15 mouse cellular contexts compared by ENCODE assay signal in genomic region chr10:60116997-60117396, GRCm38 (mm10). TPM values are rescaled to one million over a fixed set of nuclear protein-coding genes. Genes with fewer than 3 reads are reported as not detected.
A peak's percentile ranks its signal among the peaks of the same experiment; 100 is the strongest.
DNase-seq lines count a peak whose midpoint lies in the region; ATAC-seq lines count a peak whose summit lies in the region.
"Had no signal": no experiment of that assay in that cellular context is flagged by ENCODE, and none has a peak within 500 bp of the region (broad histone marks: within the 10 kb centered on the region; RNA-seq: fewer than 3 reads in every experiment).

No protein-coding gene starts in this region.

- H3K36me3 ChIP-seq in hindbrain, embryonic 15.5 days: peaks cover 4% of the 10 kb centered on the region; the same call in 1 of the 2 replicates
- H3K36me3 ChIP-seq in hindbrain, embryonic 12.5 days: peaks cover 7% of the 10 kb centered on the region; the same call in 1 of the 2 replicates
- H3K36me3 ChIP-seq in midbrain, embryonic 14.5 days (ENCODE audit: control insufficient read depth, insufficient read depth, low read length): peaks cover 8% of the 10 kb centered on the region
- H3K36me3 ChIP-seq in midbrain, embryonic 11.5 days (ENCODE audit: control insufficient read depth, insufficient read depth, low read length): no peaks in the 10 kb centered on the region
- peaks cover 8% of the 10 kb centered on the region for H3K36me3 ChIP-seq in midbrain, embryonic 15.5 days (replicated peaks)
- H3K36me3 ChIP-seq: liver, embryonic 12.5 days; lung, embryonic 15.5 days; stomach, embryonic 15.5 days had no signal

- H3K27me3 ChIP-seq in hindbrain, embryonic 15.5 days: no peaks in the 10 kb centered on the region
- H3K27me3 ChIP-seq in hindbrain, embryonic 12.5 days: no peaks in the 10 kb centered on the region
- no peaks in the 10 kb centered on the region for H3K27me3 ChIP-seq in midbrain, embryonic 14.5 days (ENCODE audit: control insufficient read depth, insufficient read depth, low read length)
- no peaks in the 10 kb centered on the region for H3K27me3 ChIP-seq in midbrain, embryonic 11.5 days (ENCODE audit: control insufficient read depth, insufficient read depth, low read length)
- H3K27me3 ChIP-seq in midbrain, embryonic 15.5 days (replicated peaks): no peaks in the 10 kb centered on the region
- H3K27me3 ChIP-seq: lung, embryonic 15.5 days; stomach, embryonic 15.5 days had no signal

- no peak for ATAC-seq in hindbrain, embryonic 15.5 days (ENCODE audit: low FRiP score, low read depth)
- ATAC-seq in hindbrain, embryonic 12.5 days (ENCODE audit: low FRiP score): no peak
- no peak for ATAC-seq in midbrain, embryonic 14.5 days (ENCODE audit: low FRiP score, low TSS enrichment)
- no peak for ATAC-seq in midbrain, embryonic 11.5 days (ENCODE audit: low FRiP score)
- ATAC-seq in midbrain, embryonic 15.5 days (replicated peaks): no peak
- ATAC-seq: liver, embryonic 12.5 days had no signal

- no peak overlapping the region for H3K4me2 ChIP-seq in hindbrain, embryonic 15.5 days
- H3K4me2 ChIP-seq in hindbrain, embryonic 12.5 days (replicated peaks): no peak overlapping the region
- no peak overlapping the region for H3K4me2 ChIP-seq in midbrain, embryonic 14.5 days (ENCODE audit: low read length)
- H3K4me2 ChIP-seq in midbrain, embryonic 11.5 days: no peak overlapping the region
- H3K4me2 ChIP-seq in midbrain, embryonic 15.5 days: 0 out of 2 replicates have a peak overlapping the region, but pooled peaks have one; percentile 1
- H3K4me2 ChIP-seq: liver, embryonic 12.5 days; lung, embryonic 15.5 days; stomach, embryonic 15.5 days had no signal

- no peak overlapping the region for H3K9ac ChIP-seq in hindbrain, embryonic 15.5 days
- no peak overlapping the region for H3K9ac ChIP-seq in hindbrain, embryonic 12.5 days
- no peak overlapping the region for H3K9ac ChIP-seq in midbrain, embryonic 14.5 days (replicated peaks; ENCODE audit: low read length)
- H3K9ac ChIP-seq in midbrain, embryonic 11.5 days (ENCODE audit: low read length): no peak overlapping the region
- H3K9ac ChIP-seq in midbrain, embryonic 15.5 days: no peak overlapping the region
- H3K9ac ChIP-seq: liver, embryonic 12.5 days; lung, embryonic 15.5 days; stomach, embryonic 15.5 days had no signal

- H3K4me3 ChIP-seq in hindbrain, embryonic 15.5 days: no peak overlapping the region
- no peak overlapping the region for H3K4me3 ChIP-seq in hindbrain, embryonic 12.5 days
- no peak overlapping the region for H3K4me3 ChIP-seq in midbrain, embryonic 14.5 days (replicated peaks; ENCODE audit: low read depth, low read length)
- H3K4me3 ChIP-seq in midbrain, embryonic 11.5 days (ENCODE audit: low read depth, low read length): no peak overlapping the region
- H3K4me3 ChIP-seq in midbrain, embryonic 15.5 days: no peak overlapping the region
- H3K4me3 ChIP-seq: liver, embryonic 12.5 days; lung, embryonic 15.5 days; stomach, embryonic 15.5 days had no signal

- peak; percentile 32 for DNase-seq in adrenal gland, postnatal 10 days
- DNase-seq in adrenal gland, adult 18-20 months (ENCODE audit: low spot score in 2 of 2): no peak
- DNase-seq in midbrain, embryonic 14.5 days: no peak
- DNase-seq in midbrain, embryonic 11.5 days (ENCODE audit: low spot score, missing footprints): no peak
- DNase-seq in thymus, postnatal 4 days: no peak
- DNase-seq: heart, adult 11 months; kidney, adult 11 months; kidney, postnatal 36 days; left cerebral cortex, postnatal 4 days had no signal

- H3K4me1 ChIP-seq in hindbrain, embryonic 15.5 days (replicated peaks): peaks cover 53% of the 10 kb centered on the region
- H3K4me1 ChIP-seq in hindbrain, embryonic 12.5 days: peaks cover 33% of the 10 kb centered on the region
- peaks cover 35% of the 10 kb centered on the region for H3K4me1 ChIP-seq in midbrain, embryonic 14.5 days (ENCODE audit: control insufficient read depth, insufficient read depth, low read length)
- H3K4me1 ChIP-seq in midbrain, embryonic 11.5 days (ENCODE audit: control insufficient read depth, insufficient read depth, low read length): peaks cover 13% of the 10 kb centered on the region
- H3K4me1 ChIP-seq in midbrain, embryonic 15.5 days: peaks cover 38% of the 10 kb centered on the region
- H3K4me1 ChIP-seq: liver, embryonic 12.5 days had no signal

- 0 out of 2 replicates have a peak overlapping the region, but pooled peaks have one; percentile 84 for H3K27ac ChIP-seq in hindbrain, embryonic 15.5 days (replicated peaks)
- no peak overlapping the region for H3K27ac ChIP-seq in hindbrain, embryonic 12.5 days
- peak overlapping the region; percentile 88 for H3K27ac ChIP-seq in midbrain, embryonic 14.5 days (replicated peaks; ENCODE audit: low read depth, low read length)
- no peak overlapping the region for H3K27ac ChIP-seq in midbrain, embryonic 11.5 days (ENCODE audit: low read depth, low read length)
- H3K27ac ChIP-seq in midbrain, embryonic 15.5 days: peak overlapping the region; percentile 86
- H3K27ac ChIP-seq: liver, embryonic 12.5 days; lung, embryonic 15.5 days; stomach, embryonic 15.5 days had no signal

- 39% methylated on average over 4 of the region's 4 CpGs for WGBS in hindbrain, embryonic 15.5 days
- WGBS in hindbrain, embryonic 12.5 days: 47% methylated on average over 4 of the region's 4 CpGs
- 54% methylated on average over 4 of the region's 4 CpGs for WGBS in midbrain, embryonic 14.5 days
- WGBS in midbrain, embryonic 11.5 days: 64% methylated on average over 4 of the region's 4 CpGs
- WGBS in midbrain, embryonic 15.5 days: 46% methylated on average over 4 of the region's 4 CpGs

- H3K9me3 ChIP-seq in hindbrain, embryonic 15.5 days: no peaks in the 10 kb centered on the region
- H3K9me3 ChIP-seq in hindbrain, embryonic 12.5 days (replicated peaks): no peaks in the 10 kb centered on the region
- no peaks in the 10 kb centered on the region for H3K9me3 ChIP-seq in midbrain, embryonic 14.5 days (ENCODE audit: control insufficient read depth, low read length)
- no peaks in the 10 kb centered on the region for H3K9me3 ChIP-seq in midbrain, embryonic 11.5 days (ENCODE audit: control insufficient read depth, low read length)
- no peaks in the 10 kb centered on the region for H3K9me3 ChIP-seq in midbrain, embryonic 15.5 days
- H3K9me3 ChIP-seq: liver, embryonic 12.5 days; lung, embryonic 15.5 days; stomach, embryonic 15.5 days had no signal

RNA-seq across cellular contexts. Expression of gene Spock2, which starts 11.0 kb away (rescaled TPM):
- total RNA-seq in adrenal gland, postnatal 10 days (2021): 10 to 100 TPM; 32.9 to 37.8 TPM
- total RNA-seq in adrenal gland, adult 18-20 months (2021): 10 to 100 TPM; 41.7 to 51.4 TPM
- polyA plus RNA-seq in hindbrain, embryonic 15.5 days (2015; fragmentation: Nextera tagmentation; extraction: Ambion mirVana): 106 and 113 TPM in 2 replicates
- polyA plus RNA-seq in hindbrain, embryonic 12.5 days (2016; fragmentation: Nextera tagmentation; extraction: Ambion mirVana): 35.4 and 38.6 TPM in 2 replicates
- polyA plus RNA-seq in midbrain, embryonic 14.5 days (2014; fragmentation: Nextera tagmentation; extraction: Ambion mirVana): 67.3 and 67.5 TPM in 2 replicates
- 11.2 and 12.2 TPM in 2 replicates for polyA plus RNA-seq in midbrain, embryonic 11.5 days (2014; fragmentation: Nextera tagmentation; extraction: Ambion mirVana)
- 106 and 113 TPM in 2 replicates for polyA plus RNA-seq in midbrain, embryonic 15.5 days (2015; fragmentation: Nextera tagmentation; extraction: Ambion mirVana)

Comparison
In these comparisons a context has a peak if more than half of its experiments do, and no peak if none do; other contexts are left out.
1. H3K27ac ChIP-seq: peak in hindbrain, embryonic 15.5 days (single experiment), midbrain, embryonic 14.5 days (single experiment) and midbrain, embryonic 15.5 days (single experiment); none in hindbrain, embryonic 12.5 days (single experiment) and midbrain, embryonic 11.5 days (single experiment).